Mouse (Mus musculus): Measurements from ENCODE around the gene Scgb1a1. TPM values are rescaled to one million over a fixed set of nuclear protein-coding genes. Genes with fewer than 3 reads are reported as not detected.

Scgb1a1 gene
- polyA plus RNA-seq, 1 experiment = not detected

DNA sequence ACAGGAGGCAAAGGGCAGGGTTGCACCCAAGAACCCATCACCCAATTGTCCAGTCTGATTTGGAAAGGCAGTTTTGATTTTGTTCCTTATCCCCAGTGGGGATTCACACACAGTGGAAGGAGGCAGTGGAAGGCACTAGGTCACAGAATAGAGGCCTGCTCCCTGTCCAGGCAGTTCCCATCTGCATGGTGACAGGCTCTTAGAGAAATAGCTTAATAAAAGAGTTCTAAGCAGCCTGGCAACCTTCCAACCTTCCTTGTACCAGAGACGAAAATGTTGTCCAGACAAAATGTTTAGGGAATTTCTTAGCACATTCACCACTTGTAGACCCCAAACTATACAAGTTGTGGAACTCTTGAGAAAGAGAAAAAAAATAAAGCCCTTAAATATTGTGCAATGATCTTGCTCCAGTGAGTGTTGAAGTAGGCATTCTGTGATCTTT lies 39.8 kb downstream of the Scgb1a1 start:
- Histone ChIP-seq H3K4me3 (ENCODE audit: insufficient read depth, low read length) (no peak overlapping the region), H3K27ac (ENCODE audit: insufficient read depth, low read length) (no peak overlapping the region), H3K4me1 (ENCODE audit: control insufficient read depth, insufficient read depth, low read length) (no peaks in the 10 kb centered on the region; the same call in 1 of the 2 replicates)
- TF ChIP-seq CTCF (IDR thresholded peaks at IDR 0.05; ENCODE audit: borderline replicate concordance, insufficient read depth, low read length) = no peak

DNA sequence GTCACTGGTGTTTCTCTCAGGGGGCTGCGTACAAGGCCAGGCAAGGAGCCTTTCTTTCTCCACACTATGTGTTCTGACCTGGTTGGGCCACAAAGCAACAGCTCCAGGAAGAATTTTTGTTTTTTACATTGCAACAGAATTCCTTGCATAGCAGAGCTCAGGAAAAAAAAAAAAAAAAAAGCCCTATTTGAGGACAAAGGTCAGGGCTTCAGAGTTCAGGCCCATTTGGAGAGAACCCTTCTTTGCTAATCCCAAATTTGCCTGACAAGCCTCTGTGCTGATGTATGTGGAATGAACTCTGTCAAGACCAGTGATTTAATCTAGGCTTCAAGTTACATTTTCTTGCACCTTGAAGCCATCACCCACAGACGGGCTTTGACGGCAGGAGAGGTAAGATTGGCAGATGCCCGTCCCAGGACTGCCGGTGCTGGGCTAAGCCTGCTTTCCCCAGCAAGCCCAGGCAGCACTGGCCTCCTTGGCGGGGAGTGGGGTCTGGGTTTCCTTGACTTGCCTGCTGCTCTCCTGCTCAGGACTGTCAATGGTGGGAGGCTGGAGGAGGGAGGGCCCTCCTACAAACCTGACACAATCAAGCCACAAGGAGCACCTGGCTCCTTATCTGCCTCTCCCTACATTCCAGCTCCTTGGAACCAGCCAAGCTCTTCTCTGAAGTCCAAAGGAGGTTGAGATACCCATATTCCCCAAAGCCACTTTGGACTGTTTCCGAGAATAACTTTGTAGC lies 40.4 kb downstream of the Scgb1a1 start:
- H3K4me3 ChIP-seq (ENCODE audit: insufficient read depth, low read length) = no peak overlapping the region
- no peak for TF ChIP-seq POLR2A (IDR thresholded peaks at IDR 0.05; ENCODE audit: low read depth, low read length)
- TF ChIP-seq CTCF (IDR thresholded peaks at IDR 0.05; ENCODE audit: borderline replicate concordance, insufficient read depth, low read length) = no peak
- H3K4me1 ChIP-seq (ENCODE audit: control insufficient read depth, insufficient read depth, low read length) = peaks cover 2% of the 10 kb centered on the region
- H3K27ac ChIP-seq (ENCODE audit: insufficient read depth, low read length) = no peak overlapping the region

DNA sequence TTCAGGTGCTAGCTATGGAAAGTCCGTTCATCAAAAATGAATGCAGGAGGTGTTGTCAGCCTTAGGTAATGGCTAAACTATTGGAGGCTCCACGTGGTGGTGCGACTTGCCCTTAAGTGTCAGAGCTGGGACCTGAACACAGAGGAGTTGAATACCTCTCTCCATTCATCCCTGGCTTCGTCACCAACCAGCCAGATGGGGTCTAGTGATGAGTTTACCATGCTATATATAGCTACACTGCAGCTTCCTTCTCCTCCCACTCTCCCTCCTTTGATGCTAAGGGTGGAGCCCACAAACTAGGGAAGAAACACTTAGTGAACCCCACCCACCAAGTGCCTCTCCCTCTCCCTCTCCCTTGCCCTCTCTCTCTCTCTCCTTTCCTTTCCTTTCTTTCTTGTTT lies 43.5 kb downstream of the Scgb1a1 start:
- no peak overlapping the region for H3K27ac ChIP-seq (ENCODE audit: insufficient read depth, low read length)
- H3K4me1 ChIP-seq (ENCODE audit: control insufficient read depth, insufficient read depth, low read length) = peaks cover 7% of the 10 kb centered on the region
- H3K4me3 ChIP-seq (ENCODE audit: insufficient read depth, low read length) = no peak overlapping the region
- TF ChIP-seq POLR2A (IDR thresholded peaks at IDR 0.05; ENCODE audit: low read depth, low read length) (no peak), CTCF (IDR thresholded peaks at IDR 0.05; ENCODE audit: borderline replicate concordance, insufficient read depth, low read length) (no peak)

DNA sequence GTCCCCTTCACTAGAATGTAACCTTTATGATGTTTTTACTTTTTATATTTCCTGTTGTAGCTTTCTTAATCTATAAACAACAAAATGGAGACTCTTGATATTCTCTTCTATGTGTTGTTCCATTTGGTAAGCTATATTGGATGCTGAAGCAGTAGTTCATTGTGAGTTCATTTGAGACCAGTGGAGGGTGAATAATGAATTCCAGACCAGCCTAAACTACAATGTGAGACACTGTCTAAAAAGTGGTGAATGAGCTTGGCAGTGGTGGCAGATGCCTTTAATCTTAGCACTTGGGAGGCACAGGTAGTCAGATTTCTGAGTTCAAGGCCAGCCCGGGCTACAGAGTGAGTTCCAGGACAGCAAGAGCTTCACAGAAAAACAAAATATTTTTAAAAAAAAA lies 44.6 kb downstream of the Scgb1a1 start:
- H3K4me3 ChIP-seq (ENCODE audit: insufficient read depth, low read length) = no peak overlapping the region
- peaks cover 7% of the 10 kb centered on the region for H3K4me1 ChIP-seq (ENCODE audit: control insufficient read depth, insufficient read depth, low read length)
- TF ChIP-seq CTCF (IDR thresholded peaks at IDR 0.05; ENCODE audit: borderline replicate concordance, insufficient read depth, low read length) (no peak), POLR2A (IDR thresholded peaks at IDR 0.05; ENCODE audit: low read depth, low read length) (no peak)
- H3K27ac ChIP-seq (ENCODE audit: insufficient read depth, low read length) = no peak overlapping the region

DNA sequence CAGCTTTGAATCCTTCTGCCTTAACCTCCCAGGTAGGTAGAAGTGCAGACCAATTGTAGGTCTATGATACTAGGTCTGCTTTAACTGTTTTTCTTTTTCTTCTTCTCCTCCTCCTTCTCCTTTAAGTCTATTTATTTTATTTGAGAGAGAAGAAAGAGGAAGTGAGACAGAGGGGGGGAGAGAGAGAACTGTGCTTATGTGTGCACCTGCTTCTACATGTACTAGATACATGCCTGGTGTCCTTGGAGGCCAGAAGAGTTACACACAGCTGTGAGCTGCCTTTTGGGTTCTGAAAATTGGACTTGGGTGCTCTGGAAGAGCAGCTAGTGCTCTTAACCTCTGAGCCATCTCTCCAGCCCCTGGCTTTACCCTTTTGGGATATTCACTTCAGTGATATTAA lies 46.7 kb downstream of the Scgb1a1 start:
- H3K27ac ChIP-seq (ENCODE audit: insufficient read depth, low read length) = no peak overlapping the region
- no peak overlapping the region for H3K4me3 ChIP-seq (ENCODE audit: insufficient read depth, low read length)
- TF ChIP-seq POLR2A (IDR thresholded peaks at IDR 0.05; ENCODE audit: low read depth, low read length) = no peak
- TF ChIP-seq CTCF (IDR thresholded peaks at IDR 0.05; ENCODE audit: borderline replicate concordance, insufficient read depth, low read length) = no peak
- peaks cover 7% of the 10 kb centered on the region for H3K4me1 ChIP-seq (ENCODE audit: control insufficient read depth, insufficient read depth, low read length)

DNA sequence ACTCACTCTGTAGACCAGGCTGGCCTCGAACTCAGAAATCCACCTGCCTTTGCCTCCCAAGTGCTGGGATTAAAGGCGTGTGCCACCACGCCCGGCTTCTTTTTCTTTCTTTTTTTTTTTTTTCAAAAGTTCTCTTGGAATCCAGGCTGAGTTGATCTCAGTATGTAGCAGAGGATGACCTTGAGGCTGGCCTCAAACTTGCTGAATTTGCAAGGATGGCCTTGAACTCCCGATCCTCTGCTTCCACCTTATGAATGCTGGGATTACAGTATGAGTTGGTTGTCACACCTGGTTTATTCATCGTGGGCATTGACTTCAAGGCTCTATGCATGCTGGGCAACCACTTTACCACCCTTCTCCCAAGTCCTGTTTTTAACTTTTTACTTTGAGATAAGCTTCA lies 47.1 kb downstream of the Scgb1a1 start:
- Histone ChIP-seq H3K27ac (ENCODE audit: insufficient read depth, low read length) (no peak overlapping the region), H3K4me3 (ENCODE audit: insufficient read depth, low read length) (no peak overlapping the region), H3K4me1 (ENCODE audit: control insufficient read depth, insufficient read depth, low read length) (peaks cover 7% of the 10 kb centered on the region)
- TF ChIP-seq POLR2A (IDR thresholded peaks at IDR 0.05; ENCODE audit: low read depth, low read length) = no peak
- no peak for TF ChIP-seq CTCF (IDR thresholded peaks at IDR 0.05; ENCODE audit: borderline replicate concordance, insufficient read depth, low read length)

DNA sequence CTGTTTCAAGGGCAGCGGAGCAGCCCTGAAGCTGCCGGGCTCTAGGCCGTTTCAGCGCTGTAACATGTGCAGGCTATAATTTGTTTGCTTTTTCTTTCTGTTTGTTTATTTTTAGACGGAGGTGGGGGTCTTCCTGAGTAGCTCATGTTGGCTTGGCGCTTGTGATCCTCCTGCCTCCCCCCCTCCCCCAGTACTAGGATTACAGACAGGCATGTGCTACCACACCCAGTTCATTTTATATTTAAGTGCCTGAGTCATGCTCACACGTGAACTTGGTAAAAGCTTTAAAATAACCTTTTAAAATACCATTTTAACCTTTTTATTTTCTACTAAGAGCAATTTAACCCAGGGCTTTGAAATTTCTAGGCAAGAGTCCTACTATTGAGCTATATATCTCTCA lies 47.8 kb downstream of the Scgb1a1 start:
- H3K27ac ChIP-seq (ENCODE audit: insufficient read depth, low read length) = 0 out of 2 replicates have a peak overlapping the region, but pooled peaks have one; percentile 3
- H3K4me1 ChIP-seq (ENCODE audit: control insufficient read depth, insufficient read depth, low read length) = peaks cover 8% of the 10 kb centered on the region
- TF ChIP-seq POLR2A (IDR thresholded peaks at IDR 0.05; ENCODE audit: low read depth, low read length) (no peak), CTCF (IDR thresholded peaks at IDR 0.05; ENCODE audit: borderline replicate concordance, insufficient read depth, low read length) (no peak)
- no peak overlapping the region for H3K4me3 ChIP-seq (ENCODE audit: insufficient read depth, low read length)

DNA sequence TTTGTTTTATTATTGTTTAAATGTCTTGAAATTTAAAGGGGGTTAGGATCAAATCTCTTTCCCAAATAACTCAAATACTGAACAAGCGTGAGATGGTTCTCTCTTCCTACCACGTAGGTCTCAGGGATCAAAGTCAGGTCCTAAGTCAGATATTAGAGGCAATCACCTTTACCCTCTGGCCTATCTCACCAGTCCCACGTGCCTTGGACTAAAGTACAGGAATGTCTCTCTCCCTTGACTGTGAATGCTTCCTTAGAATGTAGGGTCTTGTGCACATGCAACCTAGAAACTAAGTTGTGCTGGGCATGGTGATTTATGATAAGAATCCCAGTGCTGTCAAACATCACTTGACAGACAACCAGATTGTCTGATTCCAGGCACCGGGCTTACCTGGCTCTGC lies 48.5 kb downstream of the Scgb1a1 start:
- no peak overlapping the region for H3K27ac ChIP-seq (ENCODE audit: insufficient read depth, low read length)
- H3K4me3 ChIP-seq (ENCODE audit: insufficient read depth, low read length) = no peak overlapping the region
- TF ChIP-seq POLR2A (IDR thresholded peaks at IDR 0.05; ENCODE audit: low read depth, low read length) (no peak), CTCF (IDR thresholded peaks at IDR 0.05; ENCODE audit: borderline replicate concordance, insufficient read depth, low read length) (no peak)
- peaks cover 9% of the 10 kb centered on the region for H3K4me1 ChIP-seq (ENCODE audit: control insufficient read depth, insufficient read depth, low read length)

DNA sequence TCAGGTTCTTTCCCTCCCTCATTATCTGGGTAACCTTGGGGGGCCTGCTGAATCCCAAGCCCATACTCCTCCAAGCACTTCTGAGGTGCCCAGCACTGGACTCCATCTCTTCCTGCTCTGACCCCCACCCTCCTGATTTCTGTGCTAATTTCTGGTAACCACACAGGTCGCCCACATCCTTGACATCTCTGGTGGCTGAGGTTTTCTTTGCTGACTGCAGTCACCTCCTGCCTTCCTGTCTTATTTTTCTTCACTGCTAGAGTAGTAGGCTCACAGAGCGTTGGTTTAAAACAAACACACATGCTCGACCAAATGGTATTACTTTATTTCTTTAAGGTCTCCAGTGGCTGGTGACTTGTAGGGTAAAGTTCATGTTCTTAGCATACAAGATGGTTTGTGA lies 49.6 kb downstream of the Scgb1a1 start:
- TF ChIP-seq POLR2A (IDR thresholded peaks at IDR 0.05; ENCODE audit: low read depth, low read length) = no peak
- no peak for TF ChIP-seq CTCF (IDR thresholded peaks at IDR 0.05; ENCODE audit: borderline replicate concordance, insufficient read depth, low read length)
- no peak overlapping the region for H3K4me3 ChIP-seq (ENCODE audit: insufficient read depth, low read length)
- no peak overlapping the region for H3K27ac ChIP-seq (ENCODE audit: insufficient read depth, low read length)
- H3K4me1 ChIP-seq (ENCODE audit: control insufficient read depth, insufficient read depth, low read length) = peaks cover 15% of the 10 kb centered on the region

DNA sequence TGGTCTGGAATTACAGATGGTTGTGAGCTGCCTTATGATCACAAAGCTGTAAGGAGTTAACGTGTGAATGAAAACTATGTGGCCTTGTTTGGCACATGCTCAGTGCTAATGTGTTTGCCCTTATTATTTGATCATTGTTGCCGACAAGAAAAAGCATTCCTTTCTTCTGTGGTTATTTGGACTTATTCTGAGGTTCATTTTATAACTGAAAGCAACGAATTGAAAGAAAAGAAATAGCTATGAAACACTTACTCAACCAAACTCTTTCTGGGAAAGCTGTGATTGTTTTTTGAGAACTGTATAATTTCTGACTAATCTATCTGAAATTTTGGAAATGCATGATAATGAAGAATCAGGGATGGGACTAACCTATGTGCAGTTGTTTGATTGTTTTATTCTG lies 52.7 kb downstream of the Scgb1a1 start:
- Histone ChIP-seq H3K27ac (ENCODE audit: insufficient read depth, low read length) (peak overlapping the region; percentile 81), H3K4me3 (ENCODE audit: insufficient read depth, low read length) (no peak overlapping the region), H3K4me1 (ENCODE audit: control insufficient read depth, insufficient read depth, low read length) (peaks cover 9% of the 10 kb centered on the region; the same call in 1 of the 2 replicates)
- no peak for TF ChIP-seq POLR2A (IDR thresholded peaks at IDR 0.05; ENCODE audit: low read depth, low read length)

Measured in embryonic fibroblast, embryonic 13.5 days (primary cell).